Mouse (Mus musculus): ENCODE data around the gene Klf12.

Gene Klf12

DNA sequence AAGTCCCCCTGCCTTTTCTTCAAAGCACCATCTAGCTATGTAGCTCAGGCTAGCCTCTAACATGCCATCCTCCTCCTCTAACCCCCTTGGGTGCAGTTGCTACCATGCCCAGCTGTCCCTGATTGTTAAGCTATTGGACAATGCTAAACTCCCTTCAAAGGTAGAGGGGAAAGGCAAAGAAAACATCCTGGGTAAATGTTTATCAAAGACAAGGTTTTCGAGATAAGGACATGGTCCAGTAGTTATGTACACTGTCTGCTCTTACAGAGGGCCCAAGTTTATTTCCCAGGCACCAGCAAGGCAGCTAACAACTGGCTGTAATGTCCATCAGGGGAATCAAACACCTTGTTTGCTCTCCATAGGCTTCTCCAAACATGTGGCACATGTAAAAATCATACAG is 53.1 kb downstream of the Klf12 start:
- no peak for DNase-seq (ENCODE audit: low spot score in 2 of 2)

DNA sequence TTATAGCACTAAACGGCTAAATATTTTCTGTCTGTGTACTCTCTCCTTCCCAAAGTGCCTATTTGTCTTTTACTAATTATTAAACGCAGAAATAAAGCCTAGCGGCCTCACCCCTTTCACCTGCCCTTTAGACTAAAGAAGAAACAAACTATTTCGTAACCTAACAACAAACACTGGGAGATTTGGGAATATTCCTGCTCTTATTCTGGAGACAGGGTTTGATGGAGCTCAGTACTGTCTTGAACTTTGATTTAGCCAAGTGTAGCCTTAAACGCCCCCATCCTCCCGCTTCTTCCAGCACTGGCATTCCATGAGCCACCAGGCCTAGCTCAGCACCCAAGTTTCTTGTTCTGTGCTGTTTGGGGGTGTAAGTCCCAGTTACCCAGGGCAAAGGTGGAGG is 56.4 kb downstream of the Klf12 start:
- DNase-seq (ENCODE audit: low spot score in 2 of 2): no peak

DNA sequence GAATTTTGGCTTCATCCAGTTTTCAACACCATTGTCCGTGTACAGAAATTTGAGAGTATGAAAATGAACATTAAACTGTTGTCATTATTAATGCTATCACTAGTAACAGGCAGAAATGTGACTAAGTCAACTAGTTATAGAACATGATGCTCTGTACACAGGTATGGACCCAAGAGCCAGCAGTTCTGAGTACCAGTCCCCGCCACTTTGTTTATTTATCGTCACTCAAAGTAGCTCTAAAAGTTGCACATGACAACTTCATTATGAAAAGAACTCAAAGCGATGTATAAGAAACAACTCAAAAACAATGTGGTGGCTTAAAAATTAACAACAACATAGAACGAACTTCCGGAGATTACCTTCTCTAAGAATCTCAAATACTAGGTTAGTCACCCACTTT is 56.8 kb downstream of the Klf12 start:
- no peak for DNase-seq (ENCODE audit: low spot score in 2 of 2)

DNA sequence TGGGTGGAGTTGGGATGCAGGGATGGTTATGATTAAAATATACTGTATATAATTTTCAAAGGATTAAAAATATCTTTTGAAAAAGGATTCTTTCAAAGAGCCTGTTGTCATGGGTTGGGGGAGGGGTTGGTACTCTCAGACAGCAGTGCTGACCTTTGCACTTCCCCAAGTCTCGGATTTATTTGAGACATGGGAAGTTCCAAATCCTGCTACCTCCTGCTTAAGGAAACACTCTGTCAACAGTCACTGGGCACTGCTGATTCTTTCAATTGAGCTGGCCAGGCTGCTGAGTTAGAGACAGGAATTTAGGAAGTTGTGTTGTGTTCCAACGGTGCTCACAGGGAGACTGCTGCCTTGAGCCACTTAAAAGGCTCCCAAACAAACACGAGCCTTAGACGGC is 60.3 kb downstream of the Klf12 start:
- peak in 1 of 2 experiments; percentile 14 for DNase-seq (ENCODE audit: low spot score in 2 of 2)

DNA sequence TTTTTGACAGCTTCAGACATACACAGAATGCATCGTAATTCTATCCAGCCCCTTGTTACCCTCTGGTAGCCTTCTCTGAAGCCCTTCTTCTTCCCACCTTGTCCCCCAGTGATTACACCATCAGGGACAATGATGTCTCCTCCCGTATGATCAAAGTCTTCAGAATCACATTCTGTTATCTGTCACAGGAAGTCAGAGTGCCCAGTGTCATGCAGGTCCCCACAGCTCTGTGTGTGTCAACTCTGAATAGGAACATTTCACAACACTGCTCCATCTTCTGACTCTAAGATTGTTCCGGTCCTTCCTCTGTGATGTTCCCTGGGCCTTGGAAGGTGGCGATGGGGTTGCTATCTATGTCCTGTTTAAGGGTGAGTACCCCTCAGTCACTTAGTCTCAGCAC is 62.2 kb downstream of the Klf12 start:
- no peak for DNase-seq (ENCODE audit: low spot score in 2 of 2)

DNA sequence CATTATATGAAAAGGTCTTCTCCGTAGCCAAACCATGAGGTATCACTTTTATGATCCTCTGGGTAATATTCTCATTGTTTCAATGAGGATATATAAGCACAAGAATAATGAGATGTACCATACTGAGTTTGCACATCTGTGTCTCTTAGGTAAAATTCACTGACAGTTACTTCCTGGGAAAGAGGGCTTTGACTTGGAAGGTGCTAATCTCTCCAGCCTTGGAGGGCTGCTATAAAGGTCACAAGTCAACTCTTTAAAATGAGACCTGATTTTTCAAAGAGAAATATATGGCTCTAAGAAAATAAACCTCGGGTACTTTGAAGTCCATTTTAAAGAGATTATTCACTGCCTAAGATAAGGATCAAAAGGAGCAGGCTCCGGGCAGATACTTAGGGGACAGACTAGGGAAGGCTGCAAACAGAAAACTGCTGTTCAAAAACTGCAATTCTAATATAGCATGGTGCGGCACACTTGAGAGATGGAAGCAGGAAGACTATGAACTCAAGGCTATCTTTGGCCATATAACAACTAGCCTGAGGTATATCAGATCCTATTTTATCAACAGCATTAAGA is 69.2 kb downstream of the Klf12 start:
- DNase-seq (ENCODE audit: low spot score in 2 of 2): no peak

DNA sequence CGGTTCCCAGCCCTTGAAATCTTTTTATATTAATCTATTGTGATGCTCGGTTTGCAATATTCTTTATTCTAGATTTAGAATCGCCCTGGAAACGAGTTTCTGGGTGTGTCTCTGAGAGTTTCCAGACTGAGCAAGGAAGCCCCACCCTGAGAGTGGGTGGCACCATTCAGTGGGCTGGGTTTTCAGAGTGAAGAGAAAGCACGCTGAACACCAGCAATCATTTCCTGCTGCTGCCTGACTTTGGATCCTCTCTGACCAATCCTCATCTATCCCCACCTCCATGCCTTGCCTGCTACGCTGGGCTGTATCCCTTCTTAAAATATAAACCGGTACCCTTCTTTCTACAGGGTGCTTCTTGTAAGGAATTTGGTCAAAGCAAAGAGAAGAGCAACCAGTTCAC is 71.4 kb downstream of the Klf12 start:
- peak; percentile 34 to 59 for DNase-seq (ENCODE audit: low spot score in 2 of 2)

DNA sequence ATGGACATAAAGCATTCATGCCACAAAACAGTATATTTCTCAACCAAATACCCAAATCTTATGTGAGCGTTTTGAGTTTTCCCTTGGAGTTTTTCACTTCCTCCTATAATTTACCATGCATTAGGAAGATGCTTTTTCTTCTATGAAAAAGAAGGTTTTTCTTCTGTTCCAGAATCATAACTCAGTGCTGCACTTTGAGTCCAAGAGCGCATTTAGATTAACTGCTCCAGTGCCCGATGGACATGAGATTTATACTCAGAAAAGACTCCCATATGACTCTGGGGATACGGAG is 72.7 kb downstream of the Klf12 start:
- no peak for DNase-seq (ENCODE audit: low spot score in 2 of 2)

DNA sequence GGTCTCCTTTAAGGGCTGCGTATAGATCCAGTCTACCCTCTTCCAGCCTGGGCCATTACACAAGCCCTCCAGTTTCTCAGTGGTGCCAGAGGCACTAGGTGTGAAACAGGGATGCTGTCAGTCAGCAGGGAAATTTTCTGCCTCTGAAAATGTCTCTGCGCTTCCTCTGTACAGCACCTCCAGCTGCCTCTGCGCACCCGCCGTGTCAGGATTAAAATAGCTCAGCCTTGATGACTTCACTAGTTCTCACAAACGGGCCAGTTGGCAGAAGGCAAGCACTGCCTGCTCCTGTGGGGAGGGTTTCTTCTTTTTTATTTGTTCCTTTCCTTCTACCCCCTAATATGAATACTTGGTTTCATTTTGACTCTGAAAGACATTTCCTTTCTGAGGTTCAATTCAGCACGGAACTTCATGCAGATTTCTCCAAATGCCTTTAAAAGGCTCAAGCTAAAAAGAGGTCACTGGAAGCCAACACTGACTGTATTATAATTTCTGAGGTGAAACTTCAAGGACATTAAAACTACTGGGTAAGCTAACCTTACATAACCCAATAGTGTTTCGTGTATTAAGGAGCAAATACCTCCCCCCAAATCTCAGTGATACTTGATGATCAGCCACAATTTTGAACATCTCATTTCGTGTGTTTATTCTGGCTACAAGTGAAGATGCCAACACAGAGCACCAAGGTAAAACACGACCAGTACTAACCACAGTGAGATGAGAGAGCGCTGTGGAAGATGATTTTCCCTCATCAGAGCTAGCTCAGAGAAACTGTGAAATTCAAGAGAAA is 73.2 kb downstream of the Klf12 start:
- peak; percentile 56 to 58 for DNase-seq (ENCODE audit: low spot score in 2 of 2)

DNA sequence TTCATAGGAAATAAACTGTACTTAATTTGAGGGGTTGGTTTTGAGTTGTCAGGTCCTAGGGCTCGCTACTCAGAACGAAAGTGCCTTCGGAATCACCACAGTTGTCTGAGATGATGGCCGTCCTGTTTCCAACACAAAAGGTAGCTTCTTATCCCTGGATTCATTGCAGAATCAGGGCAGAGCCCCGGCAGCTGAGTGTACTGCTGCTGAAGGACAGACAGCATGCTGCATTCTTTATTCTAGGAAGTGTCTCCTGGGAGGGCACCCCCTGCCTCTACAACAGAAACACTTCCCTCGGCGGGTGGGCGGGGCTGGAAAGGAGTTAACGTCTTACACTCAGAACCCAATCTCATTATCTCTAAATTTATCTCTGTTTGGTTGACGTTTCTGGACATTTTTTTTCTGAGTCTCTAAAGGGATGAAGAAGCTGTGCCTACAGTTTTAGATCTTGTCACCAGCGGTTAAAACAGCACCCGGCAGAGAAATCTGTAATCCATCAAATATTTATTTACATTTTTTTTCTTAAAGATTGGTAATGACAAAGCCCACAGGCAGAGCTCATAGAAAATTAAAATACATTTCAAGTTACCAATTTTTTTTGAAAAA is 74.6 kb downstream of the Klf12 start:
- DNase-seq (ENCODE audit: low spot score in 2 of 2): no peak

DNA sequence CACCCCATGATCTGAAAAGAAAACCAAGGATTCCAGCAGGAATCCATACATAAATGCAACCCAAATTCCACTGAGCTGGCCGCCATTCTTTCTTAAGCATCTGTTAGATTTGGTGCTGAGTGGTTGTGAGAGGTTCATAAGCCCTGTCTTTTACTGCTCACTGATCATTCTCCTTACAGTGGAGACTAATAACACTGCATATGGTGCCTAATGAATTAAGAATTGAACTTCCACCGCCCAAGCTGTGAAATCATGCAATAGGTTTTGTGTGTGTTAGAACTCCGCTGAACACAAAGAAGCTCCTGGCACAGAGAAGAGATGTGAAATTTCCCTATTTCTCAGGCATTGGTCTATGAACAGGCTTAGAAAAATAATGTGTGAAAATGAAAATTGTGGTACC is 77.4 kb downstream of the Klf12 start:
- no peak for DNase-seq (ENCODE audit: low spot score in 2 of 2)

DNA sequence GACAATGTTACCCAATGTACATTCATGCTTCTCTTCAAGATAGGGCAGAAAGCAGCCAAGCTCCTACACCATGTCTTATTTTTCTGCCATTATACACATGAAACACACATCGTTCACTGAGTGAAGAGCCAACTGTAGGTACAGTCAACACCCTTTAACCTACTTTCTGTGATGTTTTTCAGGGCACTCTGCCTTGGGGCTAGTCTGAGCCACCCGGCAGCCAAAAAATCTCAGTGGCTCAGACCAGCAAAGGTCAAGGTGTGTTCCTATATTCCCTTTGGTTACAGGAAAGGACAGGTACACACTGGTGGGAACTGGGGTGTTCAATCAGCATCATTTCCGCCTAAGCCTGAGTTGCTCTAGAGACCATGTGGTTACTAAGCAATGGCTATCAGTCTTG is 78.3 kb downstream of the Klf12 start:
- DNase-seq (ENCODE audit: low spot score in 2 of 2): no peak

DNA sequence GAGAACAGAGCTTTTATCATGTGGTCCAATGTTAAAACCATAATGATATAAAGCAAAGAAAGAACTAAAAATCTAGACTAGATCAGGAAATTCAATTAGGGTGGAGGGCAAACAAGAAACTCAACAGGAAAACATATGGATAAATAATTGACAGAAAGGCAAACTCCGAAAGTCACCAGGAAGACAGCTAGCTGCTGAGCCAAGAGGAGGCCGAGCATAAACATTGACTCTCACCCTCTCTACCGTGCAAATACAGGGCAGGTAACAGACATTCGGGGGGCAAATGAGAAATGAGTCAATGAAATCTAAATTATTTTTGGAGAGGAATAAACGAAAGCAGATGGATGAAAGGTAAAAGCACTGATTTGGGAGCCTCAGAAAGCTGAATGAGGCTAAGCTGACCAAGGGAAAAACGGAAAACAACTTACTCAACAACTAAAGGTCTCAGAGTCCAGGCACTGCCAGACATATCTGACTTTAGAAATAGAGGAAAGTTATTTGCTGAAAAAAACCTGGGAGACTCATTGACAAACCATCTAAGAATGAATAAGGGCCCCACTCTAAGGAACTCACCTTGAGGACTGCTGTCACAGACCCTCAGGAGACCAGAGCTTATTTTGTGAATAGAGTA is 84.3 kb downstream of the Klf12 start:
- no peak for DNase-seq (ENCODE audit: low spot score in 2 of 2)

DNA sequence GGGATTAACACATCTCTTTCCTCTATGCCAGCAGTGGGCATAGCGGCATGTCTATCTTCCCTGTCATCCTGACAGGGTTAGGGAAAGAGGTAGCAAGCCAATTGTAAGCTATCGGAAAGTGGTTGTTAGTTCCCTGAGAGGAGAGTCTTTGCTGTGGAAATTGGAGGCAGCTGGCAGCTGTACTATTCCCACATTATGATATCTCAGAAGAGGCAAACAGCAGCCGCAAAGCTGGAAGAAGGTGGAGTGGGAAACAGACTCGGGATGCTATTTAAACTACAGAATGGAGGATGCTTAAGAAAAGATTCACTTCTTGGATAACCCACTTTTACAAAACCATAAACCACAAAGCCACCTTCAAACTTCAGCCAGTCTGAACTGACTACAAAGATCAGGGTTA is 85.8 kb downstream of the Klf12 start:
- DNase-seq (ENCODE audit: low spot score in 2 of 2): no peak

DNA sequence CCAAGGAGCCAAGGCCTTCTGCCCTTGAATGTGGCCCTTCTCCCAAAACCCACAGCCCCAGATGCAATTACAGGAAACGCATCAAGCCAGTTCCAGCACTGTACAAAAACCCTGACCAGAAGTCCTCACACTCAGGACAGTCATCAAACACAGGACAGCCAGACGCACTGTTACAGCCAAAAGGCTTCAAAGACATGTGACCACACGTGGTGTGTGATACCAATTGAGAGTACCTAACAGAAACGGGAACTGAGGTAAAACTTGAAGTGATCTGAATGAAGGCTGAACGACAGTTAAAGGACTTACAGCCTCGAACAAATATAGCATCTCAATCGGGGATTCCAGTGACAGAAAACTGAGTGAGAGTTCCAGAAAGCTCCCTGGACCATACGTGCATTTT is 87.3 kb downstream of the Klf12 start:
- DNase-seq (ENCODE audit: low spot score in 2 of 2): no peak

DNA sequence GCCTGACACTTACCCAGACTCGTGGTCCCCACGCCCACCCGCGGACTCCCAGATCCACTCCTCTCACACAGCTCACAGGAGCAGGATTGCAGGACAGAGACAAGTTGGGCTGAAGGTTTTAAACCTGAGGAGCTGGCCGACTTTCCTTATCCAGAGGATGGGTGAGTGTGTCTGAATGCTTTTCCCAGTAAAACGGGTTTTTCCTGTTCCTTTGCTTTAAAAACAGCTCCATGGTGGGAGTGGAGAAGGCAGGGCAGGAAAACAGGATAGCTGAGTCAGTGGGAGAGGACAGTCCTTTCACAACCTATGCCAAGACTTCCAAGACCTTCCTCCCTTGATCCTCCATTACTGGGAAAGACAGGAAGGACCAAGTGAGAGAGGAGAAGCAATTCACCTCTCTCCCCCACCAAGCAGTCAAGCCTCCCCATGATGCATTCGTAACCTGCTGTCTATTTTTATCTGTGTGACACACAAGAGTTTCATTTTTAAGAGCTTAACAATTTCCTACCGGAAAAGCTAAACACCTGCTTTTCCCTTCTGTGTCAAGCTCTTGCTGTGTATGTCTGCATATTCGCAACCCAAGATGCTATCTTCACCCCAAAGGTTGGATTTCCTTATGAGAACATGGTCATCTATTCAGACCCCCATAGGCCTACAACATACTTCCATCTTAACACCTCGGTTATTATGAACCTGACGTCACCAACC is 94.8 kb downstream of the Klf12 start:
- DNase-seq (ENCODE audit: low spot score in 2 of 2): no peak

DNA sequence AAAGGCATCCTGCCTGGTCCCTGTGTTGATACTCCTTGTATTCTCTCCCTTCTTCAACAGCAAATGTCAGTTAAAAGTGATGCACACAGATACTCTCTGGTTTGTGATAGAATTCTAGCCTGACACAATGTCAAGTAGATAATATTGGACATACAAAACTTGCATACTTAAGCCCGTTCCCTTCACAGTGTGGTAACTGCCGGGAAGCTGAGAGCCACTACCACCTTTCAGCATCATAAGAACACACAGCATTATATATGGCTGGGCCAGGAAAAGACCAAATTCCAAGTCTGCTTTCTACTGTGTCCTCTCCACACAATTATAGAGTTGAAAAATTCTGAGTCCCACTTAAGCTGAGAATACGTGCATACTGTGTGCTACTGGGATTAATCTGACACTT is 97.1 kb downstream of the Klf12 start:
- no peak for DNase-seq (ENCODE audit: low spot score in 2 of 2)

DNA sequence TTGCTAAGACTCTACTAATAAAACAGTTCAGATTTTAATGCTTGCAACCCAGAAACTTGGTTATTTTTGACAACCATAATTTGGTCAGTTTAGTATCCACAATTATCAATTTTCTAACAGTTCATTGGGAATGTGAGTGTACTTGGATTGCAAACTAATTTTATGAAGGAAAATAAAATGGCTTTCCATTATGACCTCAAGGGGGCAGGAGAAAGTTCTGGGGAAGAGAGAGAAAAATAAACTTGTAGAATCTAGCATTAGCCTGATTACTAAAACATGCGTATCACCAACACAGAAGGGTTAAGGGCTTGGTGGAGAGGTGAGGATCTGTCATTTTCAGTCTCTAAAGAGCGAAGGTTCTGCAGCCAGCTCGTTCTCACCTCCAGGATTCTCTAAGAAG is 106.7 kb downstream of the Klf12 start:
- no peak for DNase-seq (ENCODE audit: low spot score in 2 of 2)

DNA sequence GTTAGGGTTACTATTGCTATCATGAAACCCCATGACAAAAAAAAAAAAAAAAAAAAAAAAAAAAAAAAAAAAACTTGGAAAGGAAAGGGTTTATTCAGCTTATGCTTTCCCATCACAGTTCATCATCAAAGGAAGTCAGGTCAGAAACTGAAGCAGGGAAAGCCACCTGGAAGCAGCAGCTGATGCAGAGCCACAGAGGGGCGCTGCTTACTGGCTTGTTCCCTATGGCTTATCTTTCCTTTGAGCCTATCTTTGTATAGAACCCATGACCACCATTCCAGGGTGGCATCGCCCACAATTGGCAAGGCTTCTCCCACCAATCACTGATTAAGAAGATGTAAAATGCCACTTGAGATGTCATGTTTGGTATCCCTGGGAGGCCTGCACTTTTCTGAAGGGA is 119.4 kb downstream of the Klf12 start:
- DNase-seq (ENCODE audit: low spot score in 2 of 2): no peak

DNA sequence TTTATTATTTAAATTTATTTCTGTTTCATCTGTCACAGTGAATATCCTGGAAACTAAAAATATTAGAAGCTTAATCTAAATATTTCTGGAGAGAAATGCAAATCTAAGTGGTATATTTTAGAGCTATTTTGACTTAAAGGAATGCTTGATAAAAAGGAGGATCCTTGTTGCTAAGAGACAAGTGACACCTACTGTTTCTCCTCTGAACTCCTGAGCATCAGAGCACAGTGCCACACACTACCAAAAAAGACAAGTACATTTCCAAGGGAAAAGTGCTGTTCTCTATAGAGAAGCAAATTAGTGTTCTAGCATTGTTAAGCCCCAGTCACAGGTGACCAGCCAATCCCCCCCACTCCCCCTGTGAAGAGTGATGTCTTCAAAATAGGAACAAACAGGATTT is 127.8 kb downstream of the Klf12 start:
- no peak for DNase-seq (ENCODE audit: low spot score in 2 of 2)

DNA sequence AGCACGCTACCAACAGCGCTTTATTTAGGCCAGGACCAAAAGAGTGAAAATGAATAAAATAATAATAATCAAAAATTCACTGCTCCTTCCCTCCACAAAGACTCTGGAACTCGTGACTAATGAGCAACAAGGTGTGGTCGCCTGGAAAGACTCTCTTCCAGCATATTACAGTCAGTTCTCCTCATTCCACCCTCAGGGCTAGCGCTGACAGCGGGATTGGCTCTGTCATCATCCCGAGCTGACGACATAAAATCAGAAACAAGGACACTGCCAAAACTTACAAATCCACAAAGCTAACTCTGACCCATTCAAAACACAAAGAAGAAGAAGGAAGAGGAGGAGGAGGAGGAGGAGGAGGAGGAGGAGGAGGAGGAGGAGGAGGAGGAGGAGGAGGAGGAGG is 136.8 kb downstream of the Klf12 start:
- DNase-seq (ENCODE audit: low spot score in 2 of 2): no peak

DNA sequence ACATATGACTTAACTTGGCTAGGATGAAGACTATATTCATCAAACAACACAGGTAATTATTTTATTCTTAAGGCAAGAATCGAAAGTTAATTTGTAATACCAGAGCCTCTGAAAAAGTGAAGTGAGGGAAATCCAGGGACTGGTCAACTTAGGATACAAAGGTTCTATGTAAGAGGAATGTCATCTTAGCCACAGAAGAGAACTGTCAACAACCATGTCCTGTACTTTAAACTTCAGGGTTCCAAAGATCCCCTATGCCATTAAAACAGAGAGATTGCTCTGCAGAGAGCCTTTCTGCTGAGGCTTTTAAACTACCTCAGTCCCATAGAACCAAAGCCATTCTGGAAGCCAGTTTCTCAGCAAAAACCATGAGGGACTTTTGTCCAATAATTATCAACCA is 144.1 kb downstream of the Klf12 start:
- DNase-seq (ENCODE audit: low spot score in 2 of 2): no peak

DNA sequence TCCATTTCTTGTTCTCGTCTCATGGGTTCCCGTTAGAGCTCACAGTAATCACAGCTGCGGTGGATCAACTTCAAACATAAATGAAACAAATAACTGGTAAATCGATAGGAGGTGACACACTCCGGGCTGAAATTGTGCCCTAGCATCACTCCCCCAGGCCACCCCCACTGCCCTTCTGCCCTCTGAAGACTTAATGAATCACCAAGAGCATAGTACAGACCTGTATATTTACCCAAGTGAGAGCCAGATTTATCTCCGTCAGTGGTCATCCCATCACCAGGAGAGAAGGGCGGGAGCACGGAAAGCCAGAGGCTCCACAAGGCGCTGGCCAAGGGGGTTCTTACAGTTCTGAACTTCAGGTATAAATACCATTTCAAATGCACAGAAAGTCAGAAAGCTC is 150.2 kb downstream of the Klf12 start:
- DNase-seq (ENCODE audit: low spot score in 2 of 2): no peak

All from frontal cortex, postnatal 10 days (tissue).